Mouse (Mus musculus): ENCODE measurements around the gene Spryd4.

GRCm38 (mm10) chr10:128239140-128239539 lies 27.5 kb upstream of the Spryd4 start:
- no peak for TF ChIP-seq POLR2A (IDR thresholded peaks at IDR 0.05; ENCODE audit: low read depth, low read length)
- no peak for TF ChIP-seq CTCF (IDR thresholded peaks at IDR 0.05; ENCODE audit: extremely low read depth, insufficient read length, insufficient replicate concordance, low read depth, low read length)
